Mouse (Mus musculus) megakaryocyte, adult 5-6 weeks (primary cell): ENCODE measurements around the gene Cntn1. TPM values are rescaled to one million over a fixed set of nuclear protein-coding genes. Genes with fewer than 3 reads are reported as not detected.
"Not testable (repeated sequence)": the region's sequence is repeated elsewhere in the genome, so short reads cannot be mapped to it uniquely, and the experiment has no call there.

Source experiments
- ATAC-seq: 2 replicates; pipeline ENCODE4 v1.8.0; 2016; ENCODE audit warnings: mild to moderate bottlenecking, inconsistent platforms; ENCODE audit not compliant: poor library complexity, severe bottlenecking
- total RNA-seq, 2 experiments: library from RNA; stranded (forward) in 1 of 2; stranded (reverse) in 1 of 2; fragments of 153-499, 151-499 nt in 1 of 2; fragments of 221-1000, 200-1000 nt in 1 of 2; gene quantifications; 2 replicates each; pipeline versions ENCODE4 v1.2.3 to v1.2.4; 2015 to 2017

The Cntn1 gene
- total RNA-seq, 2 experiments from 2014 or later: not detected

DNA sequence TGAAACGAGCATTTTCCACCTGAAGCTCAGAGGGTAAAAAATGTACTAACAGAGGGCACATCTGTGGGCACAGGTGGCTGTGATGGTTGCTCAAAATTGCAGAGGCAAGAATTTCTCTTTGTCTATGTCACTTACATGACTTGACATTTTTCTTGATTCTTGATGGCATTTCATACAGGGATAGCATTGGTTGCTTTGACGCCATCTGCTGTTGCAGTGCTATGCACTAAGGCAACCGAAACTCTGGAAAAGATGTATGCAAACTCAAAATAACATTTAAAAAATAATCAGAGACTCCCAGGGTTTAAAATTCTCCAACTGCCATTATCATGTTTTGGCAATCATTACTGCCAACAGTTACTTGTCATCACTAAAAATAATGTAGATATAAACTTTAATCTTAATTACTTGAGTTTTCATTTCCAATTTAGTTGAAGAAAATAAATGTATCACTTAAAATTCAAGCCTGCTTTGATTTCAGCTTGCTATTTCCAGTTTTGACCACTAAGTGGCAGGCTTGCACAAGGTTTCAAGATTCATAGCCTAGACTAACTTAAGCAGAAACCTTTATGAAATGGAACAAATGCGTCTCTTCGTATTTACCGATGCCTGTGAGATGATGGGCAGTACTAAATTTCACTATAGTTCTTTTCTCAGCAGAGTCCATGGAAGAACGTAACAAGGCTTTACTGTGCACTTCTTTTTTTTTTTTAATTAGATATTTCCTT is 214.2 kb downstream of the Cntn1 start:
- peak; percentile 45; the same call in 1 of the 2 replicates for ATAC-seq

DNA sequence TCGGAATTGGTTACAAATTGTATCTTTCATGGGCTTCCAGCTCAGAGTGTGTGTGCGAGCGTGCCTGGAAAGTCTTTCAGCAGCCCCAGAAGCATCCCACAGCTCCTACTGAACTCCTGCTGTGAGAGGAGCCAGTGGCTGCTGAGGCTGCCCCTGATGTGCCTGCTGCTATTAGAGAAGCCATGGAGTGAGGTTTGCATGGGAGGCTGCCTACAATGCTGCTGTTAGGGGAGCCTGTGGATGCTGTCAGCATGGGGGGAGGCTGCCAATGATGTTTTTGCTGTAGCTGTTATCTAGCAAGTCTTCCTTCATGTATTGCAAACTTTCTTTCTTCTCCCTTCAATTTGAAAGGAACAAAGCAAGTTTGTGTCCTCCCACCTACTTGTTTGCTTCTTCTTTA is 217.4 kb downstream of the Cntn1 start:
- ATAC-seq: no peak

DNA sequence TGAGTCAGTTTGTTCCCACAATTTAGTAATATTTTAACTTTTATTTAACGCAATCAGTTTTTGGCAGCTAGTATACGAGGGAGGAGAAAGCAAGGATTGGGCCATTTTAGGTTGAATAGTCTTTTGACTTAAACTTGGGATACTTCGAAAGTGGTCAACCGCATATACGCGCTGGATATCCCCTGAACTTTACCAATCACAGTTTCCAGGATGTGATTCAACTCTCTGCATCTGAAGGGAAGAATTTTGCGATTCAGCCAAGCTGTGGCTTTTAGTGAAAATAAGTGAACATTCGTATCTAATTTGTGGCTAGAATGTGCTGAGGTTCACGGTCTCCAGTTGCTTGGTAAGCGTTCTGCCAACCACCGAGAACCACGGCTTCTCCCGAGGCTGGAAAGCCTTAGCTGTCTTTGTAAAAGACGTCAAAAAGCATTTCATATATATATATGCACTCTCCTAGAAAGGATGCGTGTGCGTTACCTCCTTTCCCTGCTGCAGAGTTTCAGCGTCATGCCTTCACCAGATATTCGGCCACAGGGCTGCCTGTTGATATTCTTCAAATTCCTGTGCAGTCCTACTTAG is 217.9 kb downstream of the Cntn1 start:
- no peak for ATAC-seq

DNA sequence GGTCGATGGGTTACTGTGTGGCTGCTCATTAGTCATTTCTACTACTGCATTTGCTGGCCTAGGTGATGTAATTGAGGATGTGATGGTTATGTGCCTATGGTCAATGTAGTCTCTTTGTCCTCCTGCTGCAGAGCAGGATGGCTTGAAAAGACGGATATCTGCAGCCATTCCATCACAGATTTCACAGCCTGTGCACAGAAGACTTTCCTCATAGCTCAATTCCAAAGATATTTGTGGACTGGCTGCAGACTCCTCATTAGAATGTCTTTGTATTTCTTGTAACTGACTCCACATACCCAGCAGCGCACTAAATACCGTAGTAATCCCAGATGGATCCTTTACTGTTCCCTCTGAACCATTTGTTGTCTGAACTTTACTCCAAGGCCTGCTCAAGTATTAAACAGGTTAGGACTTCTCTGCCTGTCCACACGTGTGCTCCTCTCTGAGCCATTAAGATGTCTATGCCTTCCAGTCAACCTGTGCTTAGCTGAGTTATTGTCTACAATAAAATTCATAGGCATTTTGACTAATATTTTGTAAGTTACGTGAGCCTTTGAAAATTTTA is 220.9 kb downstream of the Cntn1 start:
- no peak for ATAC-seq

DNA sequence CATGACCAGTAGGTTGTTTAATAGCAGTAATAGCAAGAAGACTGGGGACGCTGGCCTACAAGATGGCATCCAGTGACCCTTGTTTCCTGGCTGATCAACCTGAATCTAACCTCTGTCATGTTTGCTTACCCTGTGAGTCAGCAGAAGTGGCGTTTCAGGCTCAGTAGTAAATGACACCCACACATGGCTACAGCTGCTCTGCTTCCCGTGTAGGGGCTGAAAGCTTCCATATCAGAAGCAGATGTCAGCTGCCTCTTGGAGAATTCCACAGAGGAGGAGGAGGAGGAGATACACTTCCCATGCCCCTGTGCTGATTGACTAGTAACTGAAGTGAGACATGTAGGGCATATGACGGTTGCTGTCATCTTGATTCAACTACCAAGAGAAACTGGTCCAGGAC is 225.9 kb downstream of the Cntn1 start:
- no peak for ATAC-seq

- no peak for ATAC-seq
Observed at GRCm38 (mm10) chr15:92277984-92278383, 227.0 kb downstream of the Cntn1 start.

- no peak for ATAC-seq
Observed at GRCm38 (mm10) chr15:92280966-92281365, 230.0 kb downstream of the Cntn1 start.

DNA sequence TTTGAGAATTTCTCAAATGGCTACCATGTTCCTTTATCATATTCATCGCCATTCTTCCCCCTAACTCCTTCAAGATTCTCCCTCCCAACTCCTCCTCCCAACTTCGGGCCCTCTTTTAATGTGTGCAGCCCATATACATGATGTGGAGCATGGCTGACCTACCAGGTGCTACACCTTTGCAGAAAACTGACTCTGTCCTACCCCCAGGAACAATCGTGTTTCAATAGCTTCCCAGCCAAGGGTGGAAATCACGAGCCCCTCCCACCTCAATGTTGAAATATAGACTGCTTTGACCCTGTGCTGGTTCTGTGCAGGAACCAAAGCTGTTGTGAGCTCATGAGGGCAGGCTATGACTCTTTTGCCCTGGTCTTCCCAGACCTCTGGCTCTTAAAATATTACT is 236.7 kb downstream of the Cntn1 start:
- ATAC-seq: no peak

DNA sequence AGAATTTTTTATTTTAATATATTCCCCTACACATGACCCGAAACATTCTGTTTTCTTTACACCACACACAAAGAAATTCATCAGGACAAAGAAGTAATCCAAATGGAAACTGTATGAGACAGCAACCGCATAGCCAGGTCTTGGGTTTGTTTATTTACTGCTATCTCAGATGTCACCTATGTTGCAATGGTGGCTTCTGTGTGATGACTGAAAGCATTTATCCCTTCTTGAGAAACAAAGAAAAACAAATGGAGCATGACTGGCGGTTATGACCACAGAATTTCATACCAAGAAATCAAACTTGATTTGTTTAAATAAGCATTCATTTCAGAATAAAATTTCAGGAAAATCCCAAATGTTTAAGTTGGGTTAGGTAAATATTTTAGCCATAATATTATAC is 245.5 kb downstream of the Cntn1 start:
- no peak for ATAC-seq

- no peak for ATAC-seq
Observed at GRCm38 (mm10) chr15:92302796-92303195, 251.8 kb downstream of the Cntn1 start.

GRCm38 (mm10) chr15:92304221-92304620 is 253.3 kb downstream of the Cntn1 start:
- no peak for ATAC-seq

DNA sequence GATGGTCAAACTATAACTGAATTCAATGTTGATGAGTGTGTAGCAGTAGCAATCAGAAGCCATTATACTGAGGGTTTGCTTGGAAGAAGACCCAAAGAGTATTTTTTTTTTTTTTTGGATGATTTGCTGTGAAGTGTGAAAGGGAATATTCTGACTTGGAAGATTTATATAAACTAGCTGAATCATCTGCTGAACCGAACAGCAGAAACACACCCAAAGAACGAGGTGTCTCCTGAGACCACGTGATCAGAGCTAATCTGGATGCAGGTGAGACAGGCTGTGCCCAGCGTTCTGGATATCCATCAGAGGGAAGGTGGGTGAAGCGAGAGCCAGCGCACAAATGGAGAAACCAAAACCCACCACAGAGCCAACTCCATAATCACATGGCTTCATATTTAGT is 271.0 kb downstream of the Cntn1 start:
- no peak for ATAC-seq

DNA sequence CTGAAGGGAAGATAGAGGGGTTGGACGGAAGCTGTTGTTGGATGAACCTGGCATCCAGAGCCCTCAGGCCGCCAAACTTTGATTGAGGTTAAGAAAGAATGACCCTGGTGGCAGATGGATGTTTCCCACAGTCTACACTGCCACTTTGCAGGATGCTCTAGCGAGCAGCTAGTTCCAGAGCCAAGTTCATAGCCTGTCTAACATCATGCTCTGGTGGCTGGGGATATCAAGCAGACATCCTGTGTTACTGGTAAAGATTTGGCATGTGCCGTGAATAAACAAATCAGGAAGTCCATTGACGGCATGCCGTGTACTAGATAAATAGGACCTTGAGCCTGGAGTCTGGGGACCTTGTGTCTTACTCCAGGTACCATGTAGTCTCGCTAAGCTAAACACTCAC is 276.1 kb downstream of the Cntn1 start:
- no peak for ATAC-seq

DNA sequence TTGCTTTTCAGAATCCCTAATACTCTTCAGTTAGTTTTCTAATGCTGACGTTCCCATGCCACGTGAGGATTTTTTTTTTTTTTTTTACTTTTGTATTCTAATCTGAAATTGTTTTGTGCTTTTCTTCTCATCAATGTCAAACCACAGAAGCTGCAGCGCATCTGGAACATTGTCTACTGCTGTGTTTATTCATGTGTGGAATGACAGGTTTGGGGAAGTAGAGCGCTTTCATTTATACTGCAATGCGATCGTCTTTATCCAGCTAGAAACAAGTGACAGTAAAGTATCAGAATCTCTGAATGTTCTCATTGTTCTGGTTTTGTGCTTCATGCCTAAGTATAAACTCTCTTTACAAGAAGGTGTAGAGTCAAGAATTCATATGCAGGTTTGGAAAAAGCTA is 289.3 kb downstream of the Cntn1 start:
- no peak for ATAC-seq

DNA sequence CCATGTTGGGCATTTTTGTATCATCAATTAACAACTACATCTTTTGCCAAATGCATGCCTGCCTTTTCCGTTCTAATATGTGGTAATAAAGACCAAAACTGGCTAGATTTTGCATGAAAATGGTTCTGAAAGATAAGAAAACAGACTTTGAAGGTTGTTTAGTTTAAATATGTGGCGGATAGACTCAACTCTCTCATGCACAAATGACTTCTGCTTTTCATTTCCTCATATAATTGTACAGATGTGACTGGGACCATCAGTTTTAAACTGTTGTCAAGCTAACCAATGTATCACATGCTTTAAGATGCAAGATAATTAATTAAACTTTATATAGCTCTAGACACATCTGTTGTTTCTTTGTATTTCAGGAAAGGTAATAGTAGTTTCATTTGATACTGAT is 290.5 kb downstream of the Cntn1 start:
- ATAC-seq: no peak

DNA sequence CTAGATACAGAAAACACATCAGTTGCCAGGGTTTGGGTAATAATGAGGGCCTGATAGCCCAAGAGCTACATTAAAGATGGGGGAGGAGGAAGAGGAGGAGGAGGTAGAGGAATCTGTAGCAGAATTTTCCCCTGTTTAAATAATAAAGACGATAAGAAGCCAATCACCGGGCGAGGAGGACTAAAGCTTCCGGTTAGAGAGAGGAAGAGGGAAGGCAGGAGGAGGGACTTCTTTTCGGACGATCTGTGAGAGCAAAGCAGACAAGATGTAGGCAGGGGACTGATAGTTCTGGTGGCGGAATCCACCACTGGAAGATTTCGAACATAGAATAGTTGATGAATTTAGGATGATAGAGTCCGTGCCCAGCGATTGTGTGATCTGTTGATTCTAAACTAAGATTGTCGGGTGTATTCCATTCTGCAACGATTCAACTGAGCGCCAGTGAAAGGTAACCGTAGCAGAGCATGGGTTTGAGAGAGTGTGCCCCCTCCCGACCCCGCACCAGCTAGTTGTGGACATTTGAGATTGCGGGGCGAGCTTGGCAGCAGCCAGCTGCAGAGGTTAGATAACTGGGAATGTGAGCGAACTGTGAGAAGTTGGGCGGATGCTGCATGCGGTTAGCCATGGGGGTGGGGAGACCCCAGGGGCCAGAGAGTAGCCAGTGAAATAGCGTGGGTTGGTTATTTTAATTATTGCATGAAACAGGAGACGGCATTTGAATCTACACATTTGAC is 293.3 kb downstream of the Cntn1 start:
- peak; percentile 43 for ATAC-seq

DNA sequence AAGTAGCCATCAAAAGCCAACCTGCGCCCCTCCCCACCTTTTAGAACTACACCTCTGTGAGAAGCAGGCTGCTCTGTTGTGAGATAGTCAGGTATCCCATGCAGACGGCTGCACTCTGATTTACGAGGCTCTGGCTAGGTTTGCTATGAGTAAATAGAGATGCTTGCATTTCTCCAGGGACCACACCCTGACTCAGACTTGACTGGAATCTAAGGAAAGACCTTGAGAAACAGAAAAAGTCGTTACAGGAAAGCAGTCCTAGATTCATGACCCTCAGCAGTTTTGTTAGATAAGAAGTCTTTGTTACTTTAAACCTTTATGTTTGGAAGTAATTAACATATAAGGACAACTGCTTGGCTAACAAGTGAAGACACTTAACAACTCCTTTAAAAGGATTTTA is 296.5 kb downstream of the Cntn1 start:
- ATAC-seq: no peak

DNA sequence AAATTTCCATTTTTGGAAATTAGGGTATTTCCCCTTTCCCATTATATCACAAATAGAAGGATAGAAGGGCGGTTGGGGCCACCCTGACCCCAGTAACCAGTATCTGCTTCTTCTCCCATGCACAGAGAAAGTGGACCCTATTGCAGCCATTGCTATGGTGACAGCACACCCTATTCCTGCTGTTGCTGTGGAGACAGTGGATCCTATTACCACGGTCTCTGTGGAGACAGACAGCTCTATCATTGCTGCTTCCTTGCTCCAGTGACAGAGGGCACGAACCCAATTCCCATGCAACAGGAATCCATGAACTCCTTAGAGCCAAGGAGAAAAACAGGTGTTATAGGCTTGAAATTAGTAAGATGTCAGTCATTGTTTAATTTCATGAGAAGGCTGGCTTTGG is 296.9 kb downstream of the Cntn1 start:
- ATAC-seq: no peak

DNA sequence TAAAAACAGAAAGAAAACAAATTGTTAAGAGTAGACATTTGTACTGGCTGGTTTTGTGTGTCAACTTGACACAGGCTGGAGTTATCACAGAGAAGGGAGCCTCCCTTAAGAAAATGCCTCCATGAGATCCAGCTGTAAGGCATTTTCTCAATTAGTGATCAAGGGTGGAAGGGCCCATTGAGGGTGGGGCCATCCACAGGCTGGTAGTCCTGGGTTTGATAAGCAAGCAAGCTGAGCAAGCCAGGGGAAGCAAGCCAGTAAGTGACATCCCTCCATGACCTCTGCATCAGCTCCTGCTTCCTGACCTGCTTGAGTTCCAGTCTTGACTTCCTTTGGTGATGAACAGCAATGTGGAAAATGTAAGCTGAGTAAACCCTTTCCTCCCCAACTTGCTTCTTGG is 297.5 kb downstream of the Cntn1 start:
- ATAC-seq: not testable (repeated sequence)

GRCm38 (mm10) chr15:92364153-92364552 is 313.2 kb downstream of the Cntn1 start:
- ATAC-seq: no peak

- no peak for ATAC-seq
Observed at GRCm38 (mm10) chr15:92364592-92364991, 313.6 kb downstream of the Cntn1 start.
